In the genomic region with DNA sequence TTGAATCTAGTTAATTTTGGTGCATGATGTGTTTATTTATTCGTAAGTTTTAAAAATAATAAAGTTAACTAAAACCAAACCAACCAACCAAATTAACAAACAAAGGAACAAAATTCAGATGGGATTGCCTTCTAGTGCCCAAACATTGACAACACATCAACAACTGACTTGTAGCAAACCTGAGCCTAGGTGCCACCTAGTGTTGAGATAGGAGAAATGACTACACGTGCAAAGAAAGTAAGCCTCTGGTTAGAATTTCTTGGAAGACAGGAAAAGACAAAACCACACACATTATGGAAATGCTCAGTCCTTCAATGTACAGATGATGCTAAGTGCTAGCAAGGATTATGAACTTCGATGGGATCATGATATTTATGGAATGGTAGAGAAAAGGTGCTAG, we compare ENCODE assay signal across 20 mouse cellular contexts. TPM values are rescaled to one million over a fixed set of nuclear protein-coding genes. Genes with fewer than 3 reads are reported as not detected.
DNase-seq lines count a peak whose midpoint lies in the region; TF ChIP-seq lines count a peak whose summit lies in the region.
"Had no signal": no experiment of that assay in that cellular context is flagged by ENCODE, and none has a peak within 500 bp of the region (broad histone marks: within the 10 kb centered on the region; RNA-seq: fewer than 3 reads in every experiment).

No protein-coding gene starts in this region.

- no peaks in the 10 kb centered on the region for H3K9me3 ChIP-seq in E14TG2a.4 (ENCODE audit: low read length)
- H3K9me3 ChIP-seq: limb, embryonic 12.5 days; neural tube, embryonic 12.5 days had no signal

- no peak overlapping the region for H3K27ac ChIP-seq in kidney, adult 2 months (ENCODE audit: insufficient read depth, low read depth, low read length)
- H3K27ac ChIP-seq: gastrocnemius, adult 2 months; limb, embryonic 12.5 days; liver, embryonic 14.5 days; neural tube, embryonic 12.5 days had no signal

- no peak for TF ChIP-seq POLR2A in kidney, adult 2 months (IDR thresholded peaks at IDR 0.05; ENCODE audit: low read depth, low read length)
- no peak for TF ChIP-seq POLR2A in brain, embryonic 14.5 days (IDR thresholded peaks at IDR 0.05; ENCODE audit: borderline replicate concordance, extremely low read depth, insufficient read depth, insufficient read length, poor library complexity, severe bottlenecking)

- no peak overlapping the region for H3K4me3 ChIP-seq in kidney, adult 2 months (ENCODE audit: insufficient read depth, low read depth, low read length)
- no peak overlapping the region for H3K4me3 ChIP-seq in E14TG2a.4 (replicated peaks; ENCODE audit: low read length)
- H3K4me3 ChIP-seq: erythroblast, embryonic 14.5 days; gastrocnemius, adult 2 months; limb, embryonic 12.5 days; neural tube, embryonic 12.5 days had no signal

- H3K27me3 ChIP-seq in kidney, adult 2 months (replicated peaks; ENCODE audit: control insufficient read depth, insufficient read depth, low read length): no peaks in the 10 kb centered on the region
- no peaks in the 10 kb centered on the region for H3K27me3 ChIP-seq in E14TG2a.4 (ENCODE audit: insufficient read depth, low read length)
- H3K27me3 ChIP-seq: limb, embryonic 12.5 days; neural tube, embryonic 12.5 days had no signal

- DNase-seq in kidney, adult 2 months: peak; percentile 0
- DNase-seq in kidney, postnatal 14 days: no peak
- peak; percentile 14 for DNase-seq in 416B (ENCODE audit: low read depth)
- DNase-seq in brain, embryonic 14.5 days (ENCODE audit: low read depth): peak; percentile 0
- DNase-seq in cerebellum, postnatal 25 days: no peak
- DNase-seq in ovary, postnatal 36 days (ENCODE audit: low spot score): no peak
- DNase-seq: adrenal gland, postnatal 10 days; cerebellum, adult 9-11 months; gastrocnemius, adult 2 months; kidney, postnatal 10 days; layer of hippocampus, adult 9-11 months; lung, postnatal 36 days; right cerebral cortex, postnatal 25 days; thymus, postnatal 14 days had no signal

- WGBS in kidney, adult 2 months: 38% methylated on average over 3 of the region's 3 CpGs

- no peak for TF ChIP-seq CTCF in kidney, adult 2 months (conservative IDR thresholded peaks at IDR 0.05; ENCODE audit: insufficient read depth, insufficient read length, low read depth, low read length)
- 0 out of 2 replicates have a peak, but pooled peaks have one; percentile 15 for TF ChIP-seq CTCF in E14TG2a.4 (conservative IDR thresholded peaks at IDR 0.05; ENCODE audit: low read length)
- TF ChIP-seq CTCF in brain, embryonic 14.5 days (IDR thresholded peaks at IDR 0.05; ENCODE audit: borderline replicate concordance, extremely low read depth, insufficient read depth, insufficient read length): peak; percentile 4; the same call in 1 of the 2 replicates

- H3K36me3 ChIP-seq in kidney, adult 2 months (ENCODE audit: control insufficient read depth, insufficient read depth, low read length): no peaks in the 10 kb centered on the region
- no peaks in the 10 kb centered on the region for H3K36me3 ChIP-seq in E14TG2a.4 (ENCODE audit: insufficient read depth, low read length)
- H3K36me3 ChIP-seq: limb, embryonic 12.5 days; neural tube, embryonic 12.5 days had no signal

- H3K4me1 ChIP-seq in kidney, adult 2 months (ENCODE audit: control insufficient read depth, insufficient read depth, low read length): no peaks in the 10 kb centered on the region
- H3K4me1 ChIP-seq in E14TG2a.4 (replicated peaks; ENCODE audit: low read depth, low read length): no peaks in the 10 kb centered on the region
- H3K4me1 ChIP-seq: limb, embryonic 12.5 days; neural tube, embryonic 12.5 days had no signal

RNA-seq across cellular contexts. Expression of a gene that starts 46.6 kb away (rescaled TPM):
- 0.06 TPM in 1 of 2 replicates, not detected in the other for polyA plus RNA-seq in kidney, adult 2 months (2012; rRNA removed)
- 0.33 and 0.37 TPM in 2 replicates for polyA plus RNA-seq in brain, embryonic 14.5 days (2012; rRNA removed)
- polyA plus RNA-seq: erythroblast, embryonic 14.5 days; intestine, embryonic 14.5 days had no signal

RNA-seq across cellular contexts. Expression of a gene that starts 51.2 kb away (rescaled TPM):
- polyA plus RNA-seq in kidney, adult 2 months (2012; rRNA removed): 0.03 TPM in 1 of 2 replicates, not detected in the other
- polyA plus RNA-seq in brain, embryonic 14.5 days (2012; rRNA removed): 0.95 and 1.5 TPM in 2 replicates
- polyA plus RNA-seq: erythroblast, embryonic 14.5 days had no signal

Comparison
In these comparisons a context has a peak if more than half of its experiments do, and no peak if none do; other contexts are left out.
1. DNase-seq: peak in kidney, adult 2 months (single experiment), 416B (single experiment) and brain, embryonic 14.5 days (single experiment); none in kidney, postnatal 14 days (single experiment), cerebellum, postnatal 25 days (0 of 2) and ovary, postnatal 36 days (single experiment).